Mouse (Mus musculus) lung, postnatal 0 days (tissue): ENCODE data around the gene Fbxw11.

Experiments
- CTCF ChIP-seq: IDR thresholded peaks from 2 replicates; pipeline ENCODE4 v1.5.1; 2016; ENCODE audit warnings: antibody characterized with exemption, mild to moderate bottlenecking
- EP300 ChIP-seq: IDR thresholded peaks from 2 replicates; pipeline ENCODE4 v1.6.1; 2016; ENCODE audit warnings: antibody characterized with exemption, mild to moderate bottlenecking, control low read depth

DNA sequence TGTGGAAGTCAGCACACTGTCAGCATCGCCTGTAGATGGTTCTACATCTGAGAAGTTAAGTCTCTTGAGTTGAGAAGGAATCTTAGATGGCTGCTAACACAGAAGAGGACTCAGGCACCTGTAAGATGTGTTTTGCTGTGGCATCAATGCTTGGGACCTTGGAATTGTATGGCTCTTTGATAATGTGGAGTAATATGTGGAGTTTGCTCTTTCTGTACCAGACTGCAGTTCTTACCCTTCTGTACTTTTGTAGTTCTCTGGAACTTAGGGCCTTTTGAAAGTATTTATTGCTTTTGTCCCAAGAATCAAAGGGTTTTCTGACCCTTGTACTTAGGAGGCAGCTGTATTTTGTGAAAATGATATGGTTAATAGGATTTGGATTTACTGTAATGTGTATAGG lies 9.2 kb downstream of the Fbxw11 start:
- no peak for TF ChIP-seq CTCF
- TF ChIP-seq EP300 = no peak
